Mouse (Mus musculus) liver, adult 2 months (tissue): ENCODE data around the gene S100a4. TPM values are rescaled to one million over a fixed set of nuclear protein-coding genes. Genes with fewer than 3 reads are reported as not detected.
A peak's percentile ranks its signal among the peaks of the same experiment; 100 is the strongest.

Experiments used
- DNase-seq: peaks from one replicate; pipeline ENCODE4 v3.0.0-alpha.2; 2011; ENCODE audit warnings: low read depth, low spot score; ENCODE audit errors: extremely low read depth
- H3K27ac ChIP-seq: fragments of 200-500 bp; replicated peaks from 2 replicates; pipeline ENCODE4 v1.5.1; 2012; ENCODE audit warnings: low read depth, mild to moderate bottlenecking, control low read depth, inconsistent platforms, low read length; ENCODE audit not compliant: insufficient read depth
- H3K27me3 ChIP-seq: fragments of 200-500 bp; 2 replicates; pipeline ENCODE4 v1.6.1; 2012; ENCODE audit warnings: mild to moderate bottlenecking, moderate library complexity, low read length, inconsistent platforms; ENCODE audit not compliant: control insufficient read depth, insufficient read depth
- H3K36me3 ChIP-seq: fragments of 200-500 bp; 2 replicates; pipeline ENCODE4 v1.6.1; 2012; ENCODE audit warnings: low read length, inconsistent platforms; ENCODE audit not compliant: control insufficient read depth, insufficient read depth
- H3K4me1 ChIP-seq: fragments of 200-500 bp; 2 replicates; pipeline ENCODE4 v1.6.1; 2011; ENCODE audit warnings: low read length; ENCODE audit not compliant: control insufficient read depth, insufficient read depth
- H3K4me3 ChIP-seq: fragments of 200-500 bp; 2 replicates; pipeline ENCODE4 v1.5.1; 2011; ENCODE audit warnings: low read depth, mild to moderate bottlenecking, control low read depth, low read length, moderate library complexity; ENCODE audit not compliant: insufficient read depth
- H3K79me2 ChIP-seq: fragments of 200-500 bp; 2 replicates; pipeline ENCODE4 v1.6.1; 2012; ENCODE audit warnings: inconsistent platforms, mild to moderate bottlenecking, low read length, moderate library complexity; ENCODE audit not compliant: control insufficient read depth, insufficient read depth
- H3K9ac ChIP-seq: fragments of 200-500 bp; 2 replicates; pipeline ENCODE4 v1.6.1; 2012; ENCODE audit warnings: low read depth, mild to moderate bottlenecking, control low read depth, inconsistent platforms, low read length
- CTCF ChIP-seq: fragments of 200-500 bp; IDR thresholded peaks from 2 replicates; pipeline ENCODE4 v1.5.1; 2011; ENCODE audit warnings: low read depth, low read length, control low read depth
- POLR2A ChIP-seq: fragments of 200-500 bp; IDR thresholded peaks from 2 replicates; pipeline ENCODE4 v1.6.1; 2011; ENCODE audit warnings: low read length, control low read depth; ENCODE audit not compliant: insufficient read depth; ENCODE audit errors: extremely low read depth
- WGBS: fragments of 180-500 bp; shearing (Covaris S2); methylation state at CpG from one replicate; pipeline ENCODE4 v1.1.7; 2018; 5-methylcytosine and 5-hydroxymethylcytosine counted together
- polyA plus RNA-seq: library from polyadenylated mRNA; depleted of rRNA; stranded (reverse); fragments of >200 nt; gene quantifications from 2 replicates; pipeline ENCODE4 v1.2.3, GENCODE M21; 2012
- total RNA-seq: library from RNA; depleted of rRNA; stranded (reverse); fragments of >200 nt; gene quantifications from 2 replicates; pipeline ENCODE4 v1.2.3, GENCODE M21; 2014

S100a4 gene
- total and polyA plus RNA-seq, 2 experiments, result 1.0 to 2.8 TPM

DNA sequence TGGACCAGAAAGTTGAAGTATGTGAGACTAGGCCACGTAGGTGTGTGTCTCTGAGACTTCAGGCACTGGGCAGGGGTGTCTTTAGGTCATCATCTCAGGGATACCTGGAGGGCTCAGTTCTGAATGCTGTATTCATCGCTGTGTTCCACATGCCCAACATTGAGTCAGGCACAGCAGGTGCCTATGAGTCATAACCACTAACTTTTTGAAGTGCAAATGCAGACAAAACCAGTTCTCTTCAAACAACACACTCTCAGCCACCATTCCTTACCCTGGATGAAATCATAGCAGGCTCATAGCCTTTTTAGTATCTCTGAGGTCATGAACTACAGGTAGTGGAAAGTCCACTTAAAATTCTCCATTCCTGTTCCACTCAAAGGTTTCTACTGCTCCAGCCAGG lies 25.7 kb downstream of the S100a4 start:
- H3K4me1 ChIP-seq, result no peaks in the 10 kb centered on the region
- no peaks in the 10 kb centered on the region for H3K36me3 ChIP-seq
- no peak overlapping the region for H3K4me3 ChIP-seq
- DNase-seq, result no peak
- H3K27me3 ChIP-seq, result no peaks in the 10 kb centered on the region
- H3K9ac ChIP-seq, result no peak overlapping the region
- no peaks in the 10 kb centered on the region for H3K79me2 ChIP-seq
- H3K27ac ChIP-seq, result no peak overlapping the region
- 87% methylated on average over 2 of the region's 2 CpGs for WGBS
- TF ChIP-seq POLR2A (no peak), CTCF (no peak)

- WGBS, result 77% methylated on average over 2 of the region's 2 CpGs
- H3K9ac ChIP-seq, result no peak overlapping the region
- no peaks in the 10 kb centered on the region for H3K4me1 ChIP-seq
- H3K79me2 ChIP-seq, result no peaks in the 10 kb centered on the region
- no peaks in the 10 kb centered on the region for H3K36me3 ChIP-seq
- no peaks in the 10 kb centered on the region for H3K27me3 ChIP-seq
- DNase-seq, result no peak
- H3K27ac ChIP-seq, result no peak overlapping the region
- no peak overlapping the region for H3K4me3 ChIP-seq
- TF ChIP-seq CTCF (no peak), POLR2A (no peak)
Measured at GRCm38 (mm10) chr3:90631984-90632383, 28.4 kb downstream of the S100a4 start.

DNA sequence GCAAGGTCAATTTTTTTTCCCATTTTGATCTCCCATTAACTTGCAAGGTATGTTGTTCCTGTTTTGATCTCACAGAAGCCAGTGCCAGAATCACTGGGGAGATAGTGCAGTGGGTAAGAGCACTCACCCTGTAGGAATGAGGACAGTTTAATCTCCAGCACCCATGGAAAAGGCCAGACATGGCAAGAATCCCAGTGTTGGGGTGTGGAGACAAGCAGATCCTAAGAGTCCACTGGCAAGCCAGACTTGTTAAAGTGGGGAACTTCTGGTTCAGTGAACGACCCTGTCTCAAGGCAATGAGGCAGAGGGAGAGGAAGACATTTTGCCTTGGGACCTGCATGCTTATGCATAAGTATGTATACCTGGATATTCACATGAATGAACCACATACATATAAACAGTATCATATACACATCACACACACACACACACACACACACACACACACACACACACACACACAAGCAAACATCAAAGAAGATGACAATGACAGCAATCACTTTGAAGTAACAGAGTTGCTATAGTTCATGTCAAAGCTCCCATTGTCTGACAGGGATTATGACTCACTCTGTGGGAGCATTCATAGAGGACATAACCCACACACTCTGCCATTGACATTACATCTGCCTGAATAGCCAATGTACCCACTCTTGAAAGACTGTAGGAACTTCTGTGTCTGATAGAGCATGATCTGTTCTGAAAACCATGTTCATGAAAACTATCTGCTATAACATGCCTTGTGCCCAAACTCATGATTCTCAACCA lies 35.1 kb downstream of the S100a4 start:
- no peak overlapping the region for H3K9ac ChIP-seq
- 50% methylated on average over 1 of the region's 1 CpGs for WGBS
- H3K4me1 ChIP-seq, result no peaks in the 10 kb centered on the region
- H3K27me3 ChIP-seq, result no peaks in the 10 kb centered on the region
- H3K79me2 ChIP-seq, result no peaks in the 10 kb centered on the region
- H3K4me3 ChIP-seq, result no peak overlapping the region
- no peak overlapping the region for H3K27ac ChIP-seq
- TF ChIP-seq POLR2A (no peak), CTCF (no peak)
- no peak for DNase-seq
- H3K36me3 ChIP-seq, result no peaks in the 10 kb centered on the region

GRCm38 (mm10) chr3:90639511-90640154 lies 36.1 kb downstream of the S100a4 start:
- Histone ChIP-seq H3K9ac (no peak overlapping the region), H3K4me3 (no peak overlapping the region), H3K36me3 (no peaks in the 10 kb centered on the region), H3K27me3 (no peaks in the 10 kb centered on the region), H3K79me2 (no peaks in the 10 kb centered on the region), H3K27ac (no peak overlapping the region), H3K4me1 (no peaks in the 10 kb centered on the region)
- TF ChIP-seq POLR2A (no peak), CTCF (peak; percentile 70)
- peak; percentile 26 for DNase-seq
- 50% methylated on average over 7 of the region's 7 CpGs for WGBS

- TF ChIP-seq CTCF (no peak), POLR2A (no peak)
- Histone ChIP-seq H3K79me2 (no peaks in the 10 kb centered on the region), H3K27ac (no peak overlapping the region), H3K4me1 (no peaks in the 10 kb centered on the region), H3K9ac (no peak overlapping the region), H3K36me3 (no peaks in the 10 kb centered on the region), H3K4me3 (no peak overlapping the region), H3K27me3 (no peaks in the 10 kb centered on the region)
- DNase-seq, result no peak
- 80% methylated on average over 7 of the region's 7 CpGs for WGBS
Measured at GRCm38 (mm10) chr3:90640981-90641380, 37.4 kb downstream of the S100a4 start.

- WGBS, result 43% methylated on average over 3 of the region's 3 CpGs
- Histone ChIP-seq H3K79me2 (no peaks in the 10 kb centered on the region), H3K36me3 (no peaks in the 10 kb centered on the region), H3K4me1 (no peaks in the 10 kb centered on the region), H3K4me3 (no peak overlapping the region), H3K27ac (no peak overlapping the region), H3K9ac (no peak overlapping the region), H3K27me3 (no peaks in the 10 kb centered on the region)
- TF ChIP-seq CTCF, result peak; percentile 80
- no peak for TF ChIP-seq POLR2A
- peak; percentile 32 for DNase-seq
Measured at GRCm38 (mm10) chr3:90644220-90644619, 40.6 kb downstream of the S100a4 start.
